Mouse (Mus musculus) MEL (cell line): ENCODE results near the gene Tdp1. TPM values are rescaled to one million over a fixed set of nuclear protein-coding genes. Genes with fewer than 3 reads are reported as not detected.
A peak's percentile ranks its signal among the peaks of the same experiment; 100 is the strongest.

ENCODE experiments used
- DNase-seq: peaks from one replicate; pipeline ENCODE4 v3.0.0; 2011; ENCODE audit warnings: low read depth, low spot score
- H3K27ac ChIP-seq: 2 replicates; pipeline ENCODE4 v1.5.1; 2012; ENCODE audit warnings: low read depth, mild to moderate bottlenecking, control low read depth, low read length, moderate library complexity; ENCODE audit not compliant: control insufficient read depth
- H3K27me3 ChIP-seq, 2 experiments: fragments of 150-350 bp in 1 of 2; sonication (generic) in 1 of 2; 2 replicates each; pipeline ENCODE4 v1.6.1; 2012; ENCODE audit warnings: low read length in 2 of 2, mild to moderate bottlenecking in 2 of 2, improper control_type of control experiment in 1 of 2, moderate library complexity in 1 of 2; ENCODE audit not compliant: insufficient read depth in 2 of 2, control insufficient read depth in 1 of 2
- H3K36me3 ChIP-seq, 2 experiments: 2 replicates each; pipeline ENCODE4 v1.6.1; 2012 to 2014; ENCODE audit warnings: low read length in 2 of 2, improper control_type of control experiment in 1 of 2, inconsistent platforms in 1 of 2, mild to moderate bottlenecking in 1 of 2; ENCODE audit not compliant: insufficient read depth in 2 of 2, control insufficient read depth in 1 of 2
- H3K4me1 ChIP-seq, 2 experiments: fragments of 150-350 bp in 1 of 2; sonication (generic) in 1 of 2; 2 replicates each; pipeline ENCODE4 v1.6.1; 2012; ENCODE audit warnings: low read length in 2 of 2, improper control_type of control experiment in 1 of 2, mild to moderate bottlenecking in 1 of 2; ENCODE audit not compliant: insufficient read depth in 2 of 2, control insufficient read depth in 1 of 2
- H3K4me3 ChIP-seq, 2 experiments: fragments of 150-350 bp in 1 of 2; sonication (generic) in 1 of 2; 2 replicates each; pipeline ENCODE4 v1.5.1; 2012; ENCODE audit warnings: low read depth in 2 of 2, low read length in 2 of 2, mild to moderate bottlenecking in 2 of 2, moderate library complexity in 2 of 2, control low read depth in 1 of 2, improper control_type of control experiment in 1 of 2; ENCODE audit not compliant: control insufficient read depth in 1 of 2, insufficient read depth in 1 of 2
- H3K79me2 ChIP-seq: 2 replicates; pipeline ENCODE4 v1.6.1; 2012; ENCODE audit warnings: mild to moderate bottlenecking, low read length, moderate library complexity; ENCODE audit not compliant: control insufficient read depth, poor library complexity, insufficient read depth
- H3K9ac ChIP-seq: 2 replicates; pipeline ENCODE4 v1.6.1; 2012; ENCODE audit warnings: low read depth, mild to moderate bottlenecking, control low read depth, low read length, moderate library complexity; ENCODE audit not compliant: control insufficient read depth, poor library complexity, severe bottlenecking
- H3K9me3 ChIP-seq: fragments of 150-350 bp; sonication (generic); replicated peaks from 2 replicates; pipeline ENCODE4 v1.6.1; 2012; ENCODE audit warnings: mild to moderate bottlenecking, low read length, improper control_type of control experiment, moderate library complexity; ENCODE audit not compliant: insufficient read depth
- BHLHE40 ChIP-seq: IDR thresholded peaks from 2 replicates; pipeline ENCODE4 v1.6.1; 2012; ENCODE audit warnings: low read depth, mild to moderate bottlenecking, inconsistent platforms, low read length, improper control_type of control experiment, borderline replicate concordance
- CHD2 ChIP-seq: IDR thresholded peaks from 2 replicates; pipeline ENCODE4 v1.6.1; 2011; ENCODE audit warnings: low read length, improper control_type of control experiment
- CTCF ChIP-seq, 3 experiments: IDR thresholded peaks in 2 of 3; conservative IDR thresholded peaks in 1 of 3; 2 replicates each; pipeline ENCODE4 v1.5.1; 2011 to 2012; ENCODE audit warnings: low read length in 3 of 3, low read depth in 2 of 3, mild to moderate bottlenecking in 2 of 3, improper control_type of control experiment in 1 of 3, inconsistent platforms in 1 of 3, mixed read lengths in 1 of 3, moderate library complexity in 1 of 3; ENCODE audit not compliant: control insufficient read depth in 1 of 3, insufficient read depth in 1 of 3, poor library complexity in 1 of 3, severe bottlenecking in 1 of 3
- E2F4 ChIP-seq: IDR thresholded peaks from 2 replicates; pipeline ENCODE4 v1.6.1; 2011; ENCODE audit warnings: low read depth, low read length, improper control_type of control experiment, borderline replicate concordance
- ELF1 ChIP-seq: IDR thresholded peaks from 2 replicates; pipeline ENCODE4 v1.6.1; 2014; ENCODE audit warnings: low read depth, mild to moderate bottlenecking, inconsistent platforms, low read length, improper control_type of control experiment, moderate library complexity
- ETS1 ChIP-seq: IDR thresholded peaks from 2 replicates; pipeline ENCODE4 v1.6.1; 2012; ENCODE audit warnings: low read depth, mild to moderate bottlenecking, inconsistent platforms, low read length, improper control_type of control experiment, moderate library complexity
- GATA1 ChIP-seq: IDR thresholded peaks from 2 replicates; pipeline ENCODE4 v1.6.1; 2011; ENCODE audit warnings: low read depth, low read length, improper control_type of control experiment
- HCFC1 ChIP-seq: IDR thresholded peaks from 2 replicates; pipeline ENCODE4 v1.6.1; 2012; ENCODE audit warnings: low read depth, mild to moderate bottlenecking, inconsistent platforms, low read length, improper control_type of control experiment, moderate library complexity
- KAT2A ChIP-seq: conservative IDR thresholded peaks from 2 replicates; pipeline ENCODE4 v1.6.1; 2012; ENCODE audit warnings: low read depth, low read length, improper control_type of control experiment, inconsistent platforms
- MAFK ChIP-seq: IDR thresholded peaks from 2 replicates; pipeline ENCODE4 v1.6.1; 2011; ENCODE audit warnings: low read depth, mild to moderate bottlenecking, low read length, improper control_type of control experiment, borderline replicate concordance
- MAX ChIP-seq: IDR thresholded peaks from 2 replicates; pipeline ENCODE4 v1.6.1; 2011; ENCODE audit warnings: low read length, improper control_type of control experiment
- MAZ ChIP-seq: IDR thresholded peaks from 2 replicates; pipeline ENCODE4 v1.6.1; 2012; ENCODE audit warnings: low read depth, mild to moderate bottlenecking, inconsistent platforms, low read length, improper control_type of control experiment
- MEF2A ChIP-seq: IDR thresholded peaks from 2 replicates; pipeline ENCODE4 v1.6.1; 2014; ENCODE audit warnings: low read depth, mild to moderate bottlenecking, inconsistent platforms, low read length, improper control_type of control experiment; ENCODE audit not compliant: poor library complexity, insufficient replicate concordance, severe bottlenecking; ENCODE audit errors: extremely low read depth
- MYB ChIP-seq: IDR thresholded peaks from 2 replicates; pipeline ENCODE4 v1.6.1; 2011; ENCODE audit warnings: mild to moderate bottlenecking, low read depth, low read length, improper control_type of control experiment
- MYC ChIP-seq: IDR thresholded peaks from 2 replicates; pipeline ENCODE4 v1.6.1; 2011; ENCODE audit warnings: low read depth, mild to moderate bottlenecking, low read length, improper control_type of control experiment, moderate library complexity
- NELFE ChIP-seq: IDR thresholded peaks from 2 replicates; pipeline ENCODE4 v1.6.1; 2011; ENCODE audit warnings: low read depth, low read length, improper control_type of control experiment
- NRF1 ChIP-seq: IDR thresholded peaks from 2 replicates; pipeline ENCODE4 v1.6.1; 2014; ENCODE audit warnings: low read depth, mild to moderate bottlenecking, inconsistent platforms, low read length, improper control_type of control experiment, moderate library complexity; ENCODE audit not compliant: poor library complexity, insufficient read depth, severe bottlenecking
- POLR2AphosphoS5 ChIP-seq: IDR thresholded peaks from 2 replicates; pipeline ENCODE4 v1.6.1; 2012; ENCODE audit warnings: low read depth, borderline replicate concordance, mild to moderate bottlenecking, inconsistent platforms, low read length, moderate library complexity, mixed read lengths
- RAD21 ChIP-seq: IDR thresholded peaks from 2 replicates; pipeline ENCODE4 v1.6.1; 2011; ENCODE audit warnings: mild to moderate bottlenecking, low read depth, low read length, improper control_type of control experiment
- SIN3A ChIP-seq: IDR thresholded peaks from 2 replicates; pipeline ENCODE4 v1.6.1; 2012; ENCODE audit warnings: low read length, improper control_type of control experiment, inconsistent platforms
- SMC3 ChIP-seq: IDR thresholded peaks from 2 replicates; pipeline ENCODE4 v1.6.1; 2011; ENCODE audit warnings: low read depth, low read length, improper control_type of control experiment
- TAL1 ChIP-seq: IDR thresholded peaks from 2 replicates; pipeline ENCODE4 v1.6.1; 2012; ENCODE audit warnings: mild to moderate bottlenecking, inconsistent platforms, low read length, moderate library complexity, mixed read lengths
- TBP ChIP-seq: IDR thresholded peaks from 2 replicates; pipeline ENCODE4 v1.8.0; 2011; ENCODE audit warnings: low read depth, low read length, improper control_type of control experiment
- TCF12 ChIP-seq: IDR thresholded peaks from 2 replicates; pipeline ENCODE4 v1.6.1; 2014; ENCODE audit warnings: low read depth, mild to moderate bottlenecking, inconsistent platforms, low read length, improper control_type of control experiment, moderate library complexity
- USF1 ChIP-seq: IDR thresholded peaks from 2 replicates; pipeline ENCODE4 v1.6.1; 2014; ENCODE audit warnings: low read depth, mild to moderate bottlenecking, inconsistent platforms, low read length, improper control_type of control experiment, moderate library complexity
- ZC3H11A ChIP-seq: IDR thresholded peaks from 2 replicates; pipeline ENCODE4 v1.6.1; 2012; ENCODE audit warnings: low read depth, mild to moderate bottlenecking, inconsistent platforms, low read length, improper control_type of control experiment
- ZKSCAN1 ChIP-seq: IDR thresholded peaks from 2 replicates; pipeline ENCODE4 v1.6.1; 2012; ENCODE audit warnings: low read depth, mild to moderate bottlenecking, inconsistent platforms, low read length, improper control_type of control experiment, moderate library complexity
- ZMIZ1 ChIP-seq: IDR thresholded peaks from 2 replicates; pipeline ENCODE4 v1.6.1; 2012; ENCODE audit warnings: low read depth, mild to moderate bottlenecking, inconsistent platforms, low read length, improper control_type of control experiment, moderate library complexity
- polyA plus RNA-seq, 2 experiments: library from polyadenylated mRNA; stranded (reverse) in 1 of 2; unstranded in 1 of 2; fragments of >175 nt in 1 of 2; fragments of >200 nt in 1 of 2; gene quantifications; 2 replicates each; pipeline versions ENCODE4 v1.2.1 to v1.2.4; 2012; ENCODE audit warnings: low replicate concordance in 2 of 2, low read depth in 1 of 2; ENCODE audit not compliant: insufficient read length in 2 of 2, insufficient read depth in 1 of 2, missing spikeins in 1 of 2
- total RNA-seq: library from RNA; depleted of rRNA; stranded (reverse); fragments of 300-350 nt; gene quantifications from 2 replicates; pipeline ENCODE4 v1.2.3, GENCODE M21; 2012

Gene Tdp1
- total and polyA plus RNA-seq, 3 experiments = 33.2 to 142 (median 94.3) TPM

GRCm38 (mm10) chr12:99838109-99838508 lies 46.2 kb upstream of the Tdp1 start:
- H3K4me1 ChIP-seq = 0 out of 4 replicates have a peak, but pooled peaks cover 0 to 3% of the 10 kb centered on the region in 2 experiments
- no peak overlapping the region for H3K4me3 ChIP-seq
- H3K36me3 ChIP-seq = no peaks in the 10 kb centered on the region
- H3K9ac ChIP-seq = no peak overlapping the region
- no peaks in the 10 kb centered on the region for H3K79me2 ChIP-seq
- no peak for DNase-seq
- TF ChIP-seq TCF12 (no peak), HCFC1 (no peak), TAL1 (no peak), KAT2A (no peak), MAX (no peak), MAFK (no peak), TBP (no peak), RAD21 (no peak), GATA1 (no peak), ELF1 (no peak), MAZ (no peak), USF1 (no peak), SIN3A (no peak), ZKSCAN1 (no peak), MYB (no peak), NRF1 (no peak)
- H3K9me3 ChIP-seq = no peaks in the 10 kb centered on the region
- no peak overlapping the region for H3K27ac ChIP-seq
- no peaks in the 10 kb centered on the region for H3K27me3 ChIP-seq

- Histone ChIP-seq H3K9ac (no peak overlapping the region), H3K27ac (no peak overlapping the region), H3K36me3 (no peaks in the 10 kb centered on the region), H3K4me1 (0 out of 4 replicates have a peak, but pooled peaks cover 0 to 3% of the 10 kb centered on the region in 2 experiments), H3K9me3 (no peaks in the 10 kb centered on the region), H3K4me3 (no peak overlapping the region), H3K79me2 (no peaks in the 10 kb centered on the region), H3K27me3 (no peaks in the 10 kb centered on the region)
- TF ChIP-seq ZKSCAN1 = no peak
- no peak for TF ChIP-seq MYB
- peak; percentile 63 for TF ChIP-seq ZC3H11A
- no peak for TF ChIP-seq NRF1
- TF ChIP-seq SMC3 = peak; percentile 76
- TF ChIP-seq MAZ = no peak
- no peak for TF ChIP-seq CHD2
- TF ChIP-seq CTCF (IDR thresholded peaks at IDR 0.05 in 2 of 3, conservative IDR thresholded peaks at IDR 0.05 in 1 of 3; ENCODE audit: control insufficient read depth in 1 of 3, insufficient read depth in 1 of 3, low read depth in 2 of 3, low read length in 3 of 3, poor library complexity in 1 of 3, severe bottlenecking in 1 of 3) = peak in 2 of 3 experiments; percentile 34 to 66; a peak in 4 of 6 replicates
- TF ChIP-seq BHLHE40 = no peak
- TF ChIP-seq MEF2A = no peak
- TF ChIP-seq E2F4 = no peak
- TF ChIP-seq TBP = no peak
- TF ChIP-seq SIN3A = no peak
- no peak for TF ChIP-seq MAX
- TF ChIP-seq ZMIZ1 = no peak
- TF ChIP-seq POLR2AphosphoS5 = no peak
- TF ChIP-seq RAD21 = peak; percentile 73
- no peak for TF ChIP-seq TAL1
- no peak for TF ChIP-seq MYC
- TF ChIP-seq ETS1 = no peak
- TF ChIP-seq NELFE = no peak
- TF ChIP-seq GATA1 = no peak
- DNase-seq = peak; percentile 50
Observed at GRCm38 (mm10) chr12:99838703-99839102, 45.6 kb upstream of the Tdp1 start.
